Mouse (Mus musculus) cerebellum, postnatal 4 days (tissue): ENCODE results near the gene Hltf.
"Not testable (repeated sequence)": the region's sequence is repeated elsewhere in the genome, so short reads cannot be mapped to it uniquely, and the experiment has no call there.

Experiments used
- DNase-seq, 2 experiments: peaks; one replicate each; pipeline ENCODE4 v3.0.0; 2022; ENCODE audit warnings: low spot score in 2 of 2, mixed read lengths in 1 of 2

Gene Hltf

DNA sequence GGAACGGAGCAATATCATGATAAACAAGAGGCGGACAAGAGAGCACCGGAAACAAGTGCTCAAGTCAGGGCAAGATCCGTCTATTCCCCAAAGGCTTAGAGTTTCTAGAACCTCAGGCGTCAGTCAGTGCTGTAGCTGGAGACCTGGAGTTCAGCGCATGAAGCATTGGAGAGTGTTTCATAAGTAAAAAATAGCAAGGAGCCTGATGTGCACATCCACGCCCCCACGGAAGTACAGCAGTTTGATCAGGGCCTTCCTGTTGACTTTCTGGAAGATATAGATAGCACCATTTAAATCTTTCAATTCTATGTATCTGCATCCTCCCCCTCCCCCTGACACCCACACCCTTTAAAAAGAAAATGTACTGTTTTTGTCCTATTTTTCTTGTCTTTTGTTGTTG, 46.7 kb downstream of the Hltf start:
- no peak for DNase-seq

DNA sequence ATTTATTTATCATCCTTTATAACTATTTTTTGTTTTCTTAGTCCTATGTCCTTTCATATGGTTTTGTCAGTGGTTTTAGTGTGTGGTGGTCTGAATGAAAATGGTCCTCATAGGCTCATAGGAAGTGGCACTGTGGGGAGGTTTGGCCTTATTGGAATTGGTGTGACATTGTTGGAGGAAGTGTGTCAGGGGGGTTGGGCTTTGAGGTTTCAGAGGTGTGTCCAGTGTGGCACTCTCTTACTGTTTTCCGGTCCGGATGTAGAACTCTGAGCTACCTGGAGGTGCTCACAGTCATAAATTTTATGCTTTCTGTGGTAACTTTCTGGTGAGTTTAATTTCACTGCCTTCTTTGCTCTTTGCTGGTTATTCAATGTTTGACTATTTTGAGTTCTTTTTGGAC, 47.2 kb downstream of the Hltf start:
- DNase-seq: no peak

DNA sequence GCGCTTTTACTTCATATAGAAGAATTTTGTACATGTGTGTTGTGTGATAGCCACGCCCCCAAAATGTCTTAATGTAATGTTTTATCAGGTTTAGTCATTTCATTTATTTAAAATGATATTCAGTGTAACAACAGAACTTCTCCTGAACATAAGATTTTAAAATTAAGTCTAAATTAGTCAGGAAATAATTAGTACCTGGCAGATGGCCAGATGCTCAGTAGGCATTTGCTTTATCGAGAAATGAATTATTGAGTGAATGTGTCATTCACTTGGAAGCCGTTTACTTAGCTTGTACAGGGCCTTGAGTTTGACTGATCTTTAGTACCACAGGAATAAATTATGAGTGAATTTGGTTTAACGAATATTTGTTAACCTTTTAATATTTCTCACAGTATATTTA, 51.3 kb downstream of the Hltf start:
- DNase-seq: no peak

DNA sequence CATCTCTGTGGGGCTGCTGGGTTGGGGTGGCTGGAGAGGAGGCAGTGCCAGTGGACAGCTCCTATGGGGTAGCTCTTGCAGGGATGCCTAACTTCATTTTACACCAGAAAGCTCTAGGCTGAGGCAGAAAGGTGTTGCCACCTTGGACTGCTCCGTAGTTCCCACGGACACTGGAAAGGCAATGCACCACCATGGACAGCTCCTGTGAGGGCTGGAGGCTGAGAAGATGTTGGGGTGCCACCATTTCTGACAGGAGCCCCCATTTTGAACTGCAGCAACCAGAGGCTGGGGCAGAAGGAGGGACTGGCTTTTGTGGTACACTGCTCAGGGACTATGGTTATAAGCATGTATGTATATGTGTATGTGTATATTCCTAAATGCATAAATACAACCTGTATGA, 54.3 kb downstream of the Hltf start:
- no peak for DNase-seq

DNA sequence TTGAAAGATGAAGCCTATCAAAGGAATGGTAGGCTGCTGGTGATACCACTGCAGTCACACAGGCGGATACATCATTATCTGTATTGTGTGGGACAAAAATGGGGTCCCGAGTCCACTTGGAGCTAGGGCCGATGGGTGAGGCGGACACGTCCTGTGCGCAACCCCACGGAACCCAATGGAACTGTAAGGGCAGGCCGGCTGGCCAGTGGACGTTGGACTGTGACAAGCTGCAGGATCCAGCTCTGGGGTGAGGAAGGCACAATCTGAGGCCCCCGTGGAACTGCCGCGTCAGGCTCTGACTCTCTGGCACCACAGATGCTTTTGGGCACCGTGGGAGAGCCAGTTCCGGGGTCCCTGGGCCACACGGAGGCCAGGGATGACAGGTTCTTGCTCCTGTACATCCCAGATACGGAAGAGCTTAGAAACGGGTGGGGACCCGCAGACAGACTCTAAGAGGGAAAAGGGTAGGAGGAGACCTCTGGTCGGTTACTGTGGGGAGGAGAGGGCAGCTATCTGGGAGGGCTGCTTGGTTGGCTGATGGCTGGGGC, 61.5 kb downstream of the Hltf start:
- no peak for DNase-seq

DNA sequence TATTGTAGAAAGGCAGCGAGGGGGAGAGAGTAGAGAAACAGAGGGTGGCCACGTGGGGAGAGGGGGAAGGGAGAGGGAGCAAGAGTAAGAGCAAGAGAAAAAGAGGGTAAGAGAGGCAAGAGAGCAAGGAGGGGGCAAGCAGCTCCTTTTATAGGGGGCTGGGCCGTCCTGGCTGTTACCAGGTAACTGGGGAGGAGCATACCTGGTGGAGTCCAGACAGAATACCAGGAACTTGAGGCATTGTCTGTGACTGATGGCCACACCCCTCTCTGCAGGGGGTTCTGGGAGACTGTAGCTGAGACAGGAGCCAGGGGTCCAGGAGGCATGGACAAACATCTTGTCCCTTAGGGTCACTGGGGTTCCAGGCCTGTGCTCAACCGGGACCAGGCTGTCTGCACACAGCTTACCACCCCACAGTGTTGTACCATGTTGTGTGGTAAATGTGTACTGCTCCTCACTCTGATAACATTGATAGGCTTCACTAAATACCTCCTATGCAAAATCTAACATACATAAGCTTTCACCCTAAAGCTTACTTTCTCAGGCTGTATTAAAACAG, 62.2 kb downstream of the Hltf start:
- no peak for DNase-seq

DNA sequence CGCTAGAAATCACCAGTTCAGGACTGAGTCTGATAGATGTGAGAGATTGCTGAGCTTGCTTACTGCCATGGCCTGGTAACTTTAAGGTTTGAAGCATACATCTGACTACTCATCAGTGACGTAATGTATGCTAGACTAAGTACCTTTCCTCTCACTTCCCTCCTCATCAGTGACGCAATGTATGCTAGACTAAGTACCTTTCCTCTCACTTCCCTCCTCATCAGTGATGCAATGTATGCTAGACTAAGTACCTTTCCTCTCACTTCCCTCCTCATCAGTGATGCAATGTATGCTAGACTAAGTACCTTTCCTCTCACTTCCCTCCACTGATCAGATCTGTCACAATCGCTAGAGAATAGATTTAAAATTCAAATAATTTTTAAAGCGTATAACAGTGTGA, 64.0 kb downstream of the Hltf start:
- not testable (repeated sequence) for DNase-seq

DNA sequence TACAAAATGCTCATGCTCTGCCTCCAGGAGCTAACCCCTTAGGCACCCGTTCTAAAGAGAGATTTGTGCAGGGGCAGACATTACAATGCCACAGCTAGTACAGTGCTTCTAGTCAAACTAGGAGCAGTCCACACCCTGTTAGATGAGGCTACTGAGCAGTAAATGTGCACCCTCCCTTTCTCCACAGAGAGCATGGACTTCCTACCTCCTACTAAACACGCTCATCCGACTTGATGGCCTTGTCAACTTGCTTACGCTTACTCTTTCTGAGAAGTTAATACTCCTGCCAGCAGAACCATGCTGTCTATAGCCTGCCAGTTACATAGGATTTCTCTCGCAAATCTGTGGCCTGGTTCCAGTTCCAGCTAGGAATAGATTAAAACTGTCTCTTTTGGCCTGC, 68.0 kb downstream of the Hltf start:
- DNase-seq: no peak

DNA sequence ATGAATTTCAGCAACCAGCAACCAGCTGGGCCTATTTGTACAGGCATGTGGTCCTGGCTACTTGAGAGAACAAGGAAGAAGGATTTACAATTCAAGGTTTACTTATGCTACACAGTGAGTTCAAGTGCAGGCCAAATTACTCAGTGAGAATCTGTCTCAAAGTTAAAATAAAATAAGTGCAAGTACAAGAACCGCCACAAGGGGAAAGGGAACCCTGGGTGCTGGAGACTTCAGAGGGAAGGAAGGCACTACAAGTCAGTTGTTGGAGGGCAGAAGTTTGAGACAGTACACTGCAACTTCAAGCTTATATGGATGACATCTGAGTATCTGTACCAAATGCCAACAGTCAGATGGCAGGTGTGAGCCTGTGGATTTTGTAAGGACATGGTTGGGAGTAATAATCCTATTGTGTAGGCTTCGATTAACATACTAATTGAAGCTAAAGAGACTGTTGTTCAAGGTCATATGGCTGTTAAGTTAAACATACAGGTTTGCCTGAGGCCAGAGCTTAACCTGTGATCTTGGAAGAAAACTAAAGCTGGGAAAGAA, 69.5 kb downstream of the Hltf start:
- DNase-seq: no peak

DNA sequence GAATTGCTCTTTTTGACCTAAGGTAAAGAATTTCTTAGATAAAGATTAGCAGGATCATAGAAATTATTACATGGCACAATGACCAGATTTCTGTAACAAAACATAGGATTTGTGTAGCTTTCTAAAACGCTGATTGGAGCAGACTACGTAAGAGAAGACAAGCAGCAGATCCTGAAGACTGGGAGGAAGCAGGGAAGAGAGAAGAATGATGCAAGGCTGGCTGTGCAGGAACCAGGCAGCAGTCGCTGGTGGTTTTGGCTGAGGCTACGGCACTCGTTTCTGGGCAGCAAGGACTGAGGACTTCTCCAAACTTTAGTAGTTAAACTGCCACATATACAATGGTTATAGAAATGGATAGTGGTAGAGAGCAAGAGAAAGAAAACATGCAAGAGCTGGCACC, 71.9 kb downstream of the Hltf start:
- DNase-seq: no peak

DNA sequence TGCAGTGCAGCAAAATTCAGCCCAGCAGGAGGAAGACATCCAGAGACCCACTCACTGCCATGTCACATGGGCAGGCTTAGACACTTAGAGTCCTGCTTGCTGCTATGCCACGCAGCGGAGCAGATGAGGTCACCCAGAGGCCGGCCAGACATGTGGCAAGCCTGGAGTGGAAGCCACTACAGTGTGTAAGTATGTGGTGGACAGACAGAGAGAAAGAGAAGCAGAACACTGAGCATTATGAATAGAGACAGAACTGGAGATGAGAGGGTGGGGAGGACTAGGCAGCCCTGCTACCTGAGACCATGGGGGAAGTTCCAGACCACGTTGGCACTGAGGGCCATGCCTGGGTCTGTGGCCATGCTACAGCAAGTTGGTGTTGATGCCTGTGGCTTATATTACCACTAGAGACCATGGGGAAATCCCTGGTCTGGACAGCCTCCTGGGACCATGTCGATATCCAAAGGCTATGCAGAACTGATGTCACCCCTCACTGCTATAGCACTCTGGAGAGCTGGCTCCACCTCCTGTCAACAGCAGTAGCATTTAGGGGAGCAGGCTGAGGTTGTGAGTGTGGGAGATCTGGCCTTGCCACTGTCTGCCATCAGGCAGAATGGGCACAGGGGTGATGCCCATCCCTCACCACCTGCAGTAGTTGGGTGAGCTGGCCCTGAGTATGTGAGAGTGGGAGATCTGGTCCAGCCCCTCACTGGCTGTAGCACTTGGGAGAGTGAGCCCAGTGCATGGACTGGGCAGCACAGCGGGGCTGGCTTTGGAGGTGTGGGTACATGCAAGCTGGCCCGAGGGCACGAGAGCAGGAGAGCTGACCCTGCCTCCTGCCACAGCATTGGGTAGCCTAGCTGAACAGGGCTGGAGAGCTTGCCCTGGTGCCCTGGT, 73.1 kb downstream of the Hltf start:
- DNase-seq: no peak

DNA sequence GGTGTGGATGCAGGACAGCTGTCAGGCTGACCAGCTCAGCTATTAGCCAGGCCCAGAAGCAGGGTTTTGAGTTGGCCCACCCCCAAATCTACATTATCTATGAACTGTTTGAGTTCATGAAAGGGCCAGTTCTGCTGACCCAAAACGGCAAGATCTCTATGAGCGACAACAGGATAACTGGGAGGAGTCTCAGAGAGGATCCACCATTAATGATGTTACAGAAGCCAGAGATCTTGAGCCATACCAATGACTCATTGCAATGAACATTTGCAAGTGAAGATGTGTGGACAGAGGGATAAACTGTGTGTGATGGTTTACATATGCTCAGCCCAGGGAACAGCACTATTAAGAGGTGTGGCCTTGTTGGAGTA, 73.7 kb downstream of the Hltf start:
- no peak for DNase-seq

DNA sequence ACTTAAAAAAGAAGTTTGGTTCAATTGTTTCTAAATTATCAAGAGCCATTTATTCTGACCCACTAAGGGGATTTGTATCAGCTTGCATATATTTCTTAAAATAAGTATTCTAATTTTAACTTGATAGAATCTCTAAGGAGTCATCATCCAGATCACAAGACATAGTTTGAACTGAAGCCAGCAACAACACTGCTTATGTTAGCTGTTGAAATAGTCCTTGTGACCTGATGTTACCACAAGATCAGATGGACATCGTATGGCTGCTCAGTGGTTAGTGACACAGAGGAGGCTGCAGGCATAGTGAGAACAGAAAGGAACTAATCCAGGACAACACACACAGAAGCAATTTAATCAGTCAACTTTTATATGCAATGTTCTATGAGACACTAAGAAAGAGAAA, 75.1 kb downstream of the Hltf start:
- no peak for DNase-seq

DNA sequence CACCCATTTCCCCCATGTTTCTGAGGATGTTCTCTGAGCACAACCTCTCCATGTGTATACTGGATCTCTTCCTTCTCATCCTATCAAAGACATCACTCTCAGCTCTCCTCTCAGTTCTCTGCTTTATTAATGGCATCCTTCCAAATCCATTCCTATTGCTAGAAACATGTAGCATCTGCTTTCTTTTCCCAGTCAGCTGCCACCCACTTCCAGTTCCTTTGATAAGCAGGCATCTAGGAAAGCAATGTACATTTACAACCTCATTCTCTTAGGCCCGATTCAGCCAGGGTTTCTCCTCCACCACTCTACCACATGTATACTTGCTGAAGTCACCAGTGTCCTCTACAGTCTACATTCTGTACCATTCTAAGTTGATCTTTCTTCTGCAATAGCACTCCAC, 76.1 kb downstream of the Hltf start:
- DNase-seq: no peak

DNA sequence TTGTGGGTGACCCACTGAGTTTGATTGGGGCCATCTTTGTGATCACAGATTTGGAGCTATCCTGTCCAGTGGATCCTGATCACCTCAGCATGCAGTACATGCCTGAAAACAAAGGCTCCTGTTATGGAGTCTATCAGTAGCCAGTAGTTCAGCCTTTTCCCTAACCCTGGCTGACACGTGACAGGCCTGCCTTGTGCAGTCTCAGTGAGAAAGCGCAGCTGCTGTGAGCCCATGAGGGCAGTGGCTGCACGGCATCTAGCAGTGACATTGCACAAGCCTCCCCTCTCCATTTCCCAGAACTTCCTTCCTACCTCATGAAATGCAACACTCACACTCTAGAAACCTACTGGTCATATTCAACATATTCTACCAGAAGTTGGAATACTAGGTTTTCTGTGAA, 76.9 kb downstream of the Hltf start:
- no peak for DNase-seq

DNA sequence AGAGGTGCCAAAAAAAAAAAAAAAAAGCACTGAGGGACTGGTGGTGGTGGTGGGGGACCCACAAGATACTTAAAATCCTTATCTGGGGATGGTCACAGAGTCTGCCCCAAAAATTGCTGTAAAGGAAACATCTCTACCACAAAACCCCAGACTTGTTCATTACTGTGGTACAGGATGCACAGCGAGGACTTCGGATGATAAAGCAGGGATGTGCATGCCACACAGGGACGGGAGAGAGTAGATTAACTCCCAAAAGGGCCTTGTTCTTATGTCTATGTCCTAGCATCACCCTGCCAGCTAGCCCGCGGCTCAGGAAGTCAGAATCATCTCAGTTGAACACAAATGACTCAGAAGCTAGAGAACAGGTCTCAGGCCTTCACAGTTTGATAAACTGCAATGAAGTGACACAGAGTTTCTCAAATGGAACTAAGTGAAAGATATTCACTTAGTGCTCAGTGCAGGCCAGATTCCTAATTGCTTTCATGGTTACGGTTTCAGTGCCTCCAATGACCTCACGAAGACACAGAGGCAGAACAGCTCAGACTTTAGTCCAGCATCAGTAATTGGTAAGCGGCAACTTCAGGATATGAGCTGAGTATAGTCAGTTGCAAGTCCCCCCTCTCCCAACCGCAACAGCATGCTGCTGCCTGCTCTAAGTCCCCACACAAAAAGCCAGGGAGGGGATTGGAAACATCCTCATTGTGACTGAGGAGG, 79.4 kb downstream of the Hltf start:
- no peak for DNase-seq

DNA sequence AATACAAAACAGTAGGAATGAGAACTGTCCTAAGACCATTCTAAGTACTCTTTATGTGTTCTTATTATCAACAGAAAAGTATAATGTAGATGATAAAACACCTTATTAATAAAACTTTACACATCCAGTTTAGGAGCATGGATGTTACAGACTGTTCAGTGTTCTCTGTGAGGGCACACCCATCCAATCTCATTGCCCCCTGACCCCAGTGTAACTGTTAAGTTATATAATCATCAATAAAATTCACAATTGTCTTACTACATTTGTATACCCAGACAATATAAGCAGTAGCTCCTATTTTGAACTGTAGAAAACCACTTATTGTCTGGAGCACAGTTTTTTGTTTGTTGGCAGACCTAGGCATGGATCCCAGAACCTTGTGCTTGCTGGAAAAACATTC, 83.6 kb downstream of the Hltf start:
- no peak for DNase-seq

DNA sequence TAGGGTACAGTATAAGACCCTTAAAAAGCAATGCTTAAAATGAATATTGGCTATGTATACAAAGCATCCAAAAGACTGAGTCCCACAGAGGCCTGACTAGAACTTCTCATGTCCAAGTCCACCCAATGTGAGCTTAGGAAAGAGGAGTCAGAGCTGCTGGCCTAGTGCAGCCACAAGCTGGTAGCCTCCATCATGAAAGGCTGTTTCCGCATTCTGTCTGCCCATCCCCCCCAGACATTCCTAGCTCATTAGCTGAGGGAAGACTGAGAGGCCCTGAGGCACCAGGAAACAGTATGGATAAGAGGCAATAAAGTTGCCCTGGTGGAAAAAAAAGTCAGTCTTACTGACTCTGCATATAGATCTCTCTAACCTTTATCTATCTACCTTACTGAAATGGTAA, 84.1 kb downstream of the Hltf start:
- no peak for DNase-seq

DNA sequence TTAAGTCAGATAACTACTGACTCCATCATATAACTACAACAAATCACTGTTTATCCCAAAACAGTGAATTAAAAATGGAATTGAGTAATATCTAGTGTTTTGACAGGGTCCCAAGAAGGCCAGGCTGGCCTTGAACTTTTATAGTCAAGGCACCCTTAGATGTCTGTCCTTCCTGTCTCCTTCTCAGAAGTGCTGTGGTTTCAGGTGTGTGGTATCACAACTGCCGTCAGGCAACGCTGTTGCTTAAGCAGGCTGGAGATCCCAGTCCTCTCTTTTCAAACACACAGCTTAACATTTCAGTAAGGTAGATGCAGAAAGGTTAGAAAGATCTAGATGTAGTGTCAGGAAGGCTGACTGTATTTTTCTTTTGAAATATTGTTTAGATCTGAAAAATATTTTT, 84.5 kb downstream of the Hltf start:
- no peak for DNase-seq

DNA sequence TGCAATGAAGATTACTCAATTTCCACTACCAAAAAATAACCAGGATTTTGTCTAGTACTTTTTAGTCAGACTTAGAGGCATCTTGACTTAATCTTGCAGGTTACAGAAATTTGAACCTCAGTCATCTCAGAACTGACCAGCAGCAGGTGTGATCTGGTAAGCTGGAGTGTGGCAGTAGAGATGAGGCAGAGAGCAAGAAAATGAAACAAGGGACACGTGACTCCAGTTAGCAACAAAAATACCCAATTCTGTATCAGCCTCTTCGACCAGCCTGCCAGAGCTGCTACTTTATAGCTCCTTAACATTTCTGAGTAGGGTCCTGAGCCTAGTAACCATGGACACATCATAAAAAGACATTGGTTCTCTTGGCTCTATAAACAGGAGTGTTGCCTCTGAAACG, 85.0 kb downstream of the Hltf start:
- no peak for DNase-seq

DNA sequence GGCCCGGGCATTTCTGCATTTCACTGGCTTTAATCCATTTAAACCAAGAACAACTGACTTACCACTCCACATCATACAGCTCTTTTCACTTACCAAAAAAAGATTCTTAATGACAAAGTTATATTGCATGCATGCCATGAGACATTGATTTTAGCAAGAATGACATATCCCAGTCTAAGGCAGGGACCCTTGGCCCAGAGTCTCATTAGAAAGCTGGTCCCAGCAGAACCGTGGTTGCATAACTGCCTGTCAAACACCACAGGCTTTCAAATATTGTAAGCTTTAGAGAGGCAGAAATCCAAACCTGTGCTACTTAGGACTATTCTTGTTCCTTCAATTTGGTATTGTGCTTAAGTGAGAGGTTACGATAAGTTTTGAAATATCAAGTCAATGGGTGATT, 86.1 kb downstream of the Hltf start:
- no peak for DNase-seq

DNA sequence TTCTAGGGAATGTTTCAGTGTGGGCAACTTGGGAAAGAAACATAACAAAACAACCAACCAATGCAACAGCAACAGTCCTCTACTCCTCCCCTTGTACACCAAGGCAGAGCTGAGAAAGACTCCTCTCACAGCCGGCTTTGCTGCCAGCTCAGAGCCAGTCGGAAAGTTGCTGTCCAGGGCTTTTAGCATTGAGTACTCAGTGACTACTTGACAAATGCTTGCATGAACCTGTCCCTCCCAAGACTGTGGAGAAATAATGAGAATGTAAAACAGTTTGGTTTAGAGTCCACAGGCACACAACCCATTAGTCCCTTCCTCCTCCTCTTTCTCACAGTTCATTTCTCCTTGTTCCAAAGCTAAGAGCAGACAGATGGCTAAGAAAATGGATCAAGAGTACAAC, 86.8 kb downstream of the Hltf start:
- no peak for DNase-seq

DNA sequence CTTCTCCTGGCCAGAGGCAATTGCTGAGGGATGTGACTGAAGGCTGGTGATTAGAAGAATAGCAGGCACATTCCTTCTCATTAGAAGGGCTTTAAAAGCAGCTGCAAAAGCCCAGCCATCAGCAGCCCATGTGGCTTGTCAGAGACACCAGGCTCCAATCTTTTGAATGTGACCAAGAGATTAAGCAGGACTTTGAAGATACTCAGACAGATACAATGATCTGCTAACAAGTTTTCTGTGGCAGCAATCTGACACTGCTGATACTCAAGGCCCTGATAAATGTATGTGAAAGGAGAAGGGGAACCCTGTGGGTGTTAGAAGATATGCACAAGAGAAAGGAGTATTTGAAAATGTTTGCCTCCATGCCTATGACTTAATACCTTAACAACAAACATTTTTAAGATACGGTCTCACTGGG, 88.1 kb downstream of the Hltf start:
- no peak for DNase-seq
